Mouse (Mus musculus): ENCODE data around the gene Sike1.

The Sike1 gene

DNA sequence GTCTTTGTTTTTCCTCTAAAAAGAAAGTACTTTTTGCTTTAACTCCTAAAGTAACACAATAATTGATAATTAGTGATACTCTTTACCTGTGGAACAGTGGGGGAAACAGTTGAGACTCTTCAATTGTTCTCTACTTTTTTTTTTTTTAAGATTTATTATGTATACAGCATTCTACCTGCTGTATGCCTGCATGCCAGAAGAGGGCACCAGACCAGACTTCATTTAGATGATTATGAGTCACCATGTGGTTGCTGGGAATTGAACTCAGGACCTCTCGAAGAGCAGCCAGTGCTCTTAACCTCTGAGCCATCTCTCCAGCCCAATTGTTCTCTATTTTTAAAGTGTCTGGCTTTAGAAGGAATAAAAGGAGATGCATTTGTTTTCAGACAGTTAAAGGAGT, 30.7 kb downstream of the Sike1 start:
- no peak for DNase-seq (ENCODE audit: low spot score in 2 of 2)

DNA sequence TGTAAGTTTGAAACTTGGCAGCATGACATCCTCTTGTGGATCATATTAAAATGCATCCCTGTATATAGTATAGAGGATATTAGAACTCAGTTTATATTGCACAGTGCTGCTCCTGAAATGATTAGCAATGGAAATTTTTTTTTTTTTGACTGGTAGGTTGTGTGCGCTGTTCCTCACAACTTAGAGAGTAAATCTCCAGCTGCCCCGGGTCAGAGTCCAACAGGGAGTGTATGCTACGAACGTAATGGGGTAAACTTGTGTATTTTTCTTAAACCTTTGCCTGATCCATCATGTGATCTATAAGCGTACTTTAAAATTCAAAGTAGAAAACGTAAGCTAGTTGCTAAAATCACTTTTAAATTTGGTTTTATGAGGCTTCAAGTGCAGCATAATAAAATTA, 44.8 kb downstream of the Sike1 start:
- DNase-seq (ENCODE audit: low spot score in 2 of 2) = no peak

- no peak for DNase-seq (ENCODE audit: low spot score in 2 of 2)
These were observed 45.4 kb downstream of the Sike1 start for GRCm38 (mm10) chr3:103040861-103041379.

DNA sequence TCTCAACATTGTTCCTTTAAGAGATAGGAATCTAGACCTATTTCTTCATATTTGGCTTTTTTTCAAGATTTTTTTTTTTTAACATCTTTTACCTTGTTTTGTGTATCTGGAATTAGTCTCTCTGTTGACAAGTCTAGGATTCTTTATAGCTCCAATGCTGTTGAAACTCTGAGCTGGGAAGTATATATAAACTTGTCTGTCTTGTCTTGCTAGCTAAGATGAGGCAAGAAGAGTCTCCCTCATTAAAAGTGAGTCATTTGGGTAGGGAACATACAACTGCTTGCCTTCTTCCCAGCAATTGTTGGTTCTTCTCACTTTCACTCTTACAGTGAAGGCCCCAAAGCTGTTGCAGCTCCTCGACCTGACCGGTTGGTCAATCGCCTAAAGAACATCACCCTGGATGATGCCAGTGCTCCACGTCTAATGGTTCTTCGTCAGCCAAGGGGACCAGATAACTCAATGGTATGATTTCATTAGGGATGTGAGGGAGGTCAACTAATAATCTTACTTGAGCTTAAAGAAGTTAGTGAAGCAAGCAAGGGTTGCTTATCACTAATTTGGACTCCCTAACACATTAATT, 60.6 kb downstream of the Sike1 start:
- no peak for DNase-seq (ENCODE audit: low spot score in 2 of 2)

DNA sequence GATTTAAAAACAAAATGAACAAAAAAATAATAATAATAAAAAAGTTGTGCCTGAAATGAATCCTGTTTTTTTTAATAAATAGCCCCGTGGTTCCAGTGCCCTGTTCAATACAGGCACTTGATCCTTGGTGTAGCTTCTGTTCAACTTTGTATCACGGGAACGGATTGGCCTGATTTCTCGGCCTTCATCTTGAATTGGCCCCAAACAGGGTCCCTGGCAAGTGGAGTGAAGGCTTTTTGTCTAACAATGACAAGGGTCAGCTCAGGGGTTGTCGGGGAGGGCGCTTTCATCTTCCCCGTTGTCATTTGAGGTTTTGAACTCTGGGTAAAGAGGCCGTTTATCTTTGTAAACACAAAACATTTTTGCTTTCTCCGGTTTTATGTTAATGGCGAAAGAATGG, 62.2 kb downstream of the Sike1 start:
- DNase-seq (ENCODE audit: low spot score in 2 of 2) = no peak

Measured in urinary bladder, postnatal 4 days (tissue).